Mouse (Mus musculus): ENCODE results near the gene Olfr1090.

Olfr1090 gene

GRCm38 (mm10) chr2:86758893-86759292 is at the start of gene Olfr1090:
Gene Olfr1090 (minus strand): TSS chr2:86758993.
- no peak for DNase-seq (ENCODE audit: low read depth)

DNA sequence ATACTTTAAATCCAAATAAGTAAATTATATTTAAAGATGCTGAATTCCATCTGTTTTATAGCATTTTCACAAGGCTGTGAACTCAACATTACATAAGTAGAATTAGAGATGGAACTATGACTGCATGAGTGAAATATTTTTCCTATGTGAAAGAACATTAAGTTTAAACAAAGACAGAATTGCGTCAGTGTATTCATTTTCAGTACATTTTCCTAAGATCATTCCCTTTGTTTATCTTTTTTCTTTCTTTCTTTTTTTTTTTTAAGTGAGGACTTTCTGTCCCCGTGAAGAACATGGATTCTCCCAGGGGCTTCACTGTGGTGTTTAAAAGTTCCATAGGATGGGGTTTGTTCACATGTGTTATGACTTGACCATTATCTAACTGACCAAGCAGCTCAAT is 23.4 kb upstream of the Olfr1090 start, which contains the start of gene Olfr1093:
Gene Olfr1093 (plus strand): TSS at position 301 of the 400 bp plus-strand sequence.
- DNase-seq (ENCODE audit: low read depth) = no peak

DNA sequence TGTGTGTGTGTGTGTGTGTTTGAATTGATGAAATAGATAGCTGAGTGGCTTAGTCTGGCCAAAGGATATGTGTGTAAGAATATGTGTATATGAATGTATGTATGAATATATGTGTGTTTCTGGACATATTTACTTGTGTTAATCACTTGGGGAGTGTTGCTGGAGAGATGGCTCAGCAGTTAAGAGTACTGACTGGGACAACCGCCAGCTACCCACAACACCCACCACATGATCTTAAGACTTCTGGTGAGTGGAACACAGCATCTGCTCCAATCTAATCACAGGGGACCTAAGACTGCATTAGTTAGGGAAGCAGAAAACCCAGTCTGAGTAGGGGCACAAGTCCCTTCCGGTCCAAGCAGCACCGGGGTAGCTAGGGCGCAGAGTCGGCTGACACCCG is 2.3 kb upstream of the Olfr1090 start:
- no peak for DNase-seq (ENCODE audit: low read depth)

- no peak for DNase-seq (ENCODE audit: low read depth)
Observed at GRCm38 (mm10) chr2:86733601-86734000, 25.2 kb downstream of the Olfr1090 start, which contains the start of gene Olfr1089. Gene Olfr1089 (minus strand): TSS chr2:86733701.

Data from naive thymus-derived CD4-positive, alpha-beta T cell, adult 2 months (primary cell).